Mouse (Mus musculus): Measurements from ENCODE around the gene Grin2a.

- TF ChIP-seq CTCF (IDR thresholded peaks at IDR 0.05; ENCODE audit: extremely low read depth, insufficient read length, insufficient replicate concordance, low read depth, low read length) = no peak
- TF ChIP-seq POLR2A (IDR thresholded peaks at IDR 0.05; ENCODE audit: low read depth, low read length) = no peak
These were observed 406.9 kb downstream of the Grin2a start for GRCm38 (mm10) chr16:9588431-9588830.

All from small intestine, adult 2 months (tissue).